Mouse (Mus musculus) midbrain, embryonic 16.5 days (tissue): ENCODE results near the gene Zic4. TPM values are rescaled to one million over a fixed set of nuclear protein-coding genes. Genes with fewer than 3 reads are reported as not detected.
A peak's percentile ranks its signal among the peaks of the same experiment; 100 is the strongest.

Source experiments
- ATAC-seq: fragments of 200-750 bp; cut with Nextera tagmentation; 2 replicates; pipeline ENCODE4 v1.8.0; 2017; ENCODE audit warnings: moderate TSS enrichment
- H3K27ac ChIP-seq: fragments of 300-500 bp; sonication (generic); 2 replicates; pipeline ENCODE4 v1.5.1; 2014; ENCODE audit warnings: mild to moderate bottlenecking, low read length, mixed read lengths
- H3K27me3 ChIP-seq: fragments of 300-500 bp; sonication (generic); 2 replicates; pipeline ENCODE4 v1.6.1; 2014; ENCODE audit warnings: low read depth, low read length, mixed read lengths; ENCODE audit not compliant: control insufficient read depth, insufficient read depth
- H3K36me3 ChIP-seq: fragments of 300-500 bp; sonication (generic); 2 replicates; pipeline ENCODE4 v1.6.1; 2014; ENCODE audit warnings: mild to moderate bottlenecking, low read length, moderate library complexity, mixed read lengths; ENCODE audit not compliant: control insufficient read depth, insufficient read depth
- H3K4me1 ChIP-seq: fragments of 300-500 bp; sonication (generic); 2 replicates; pipeline ENCODE4 v1.6.1; 2014; ENCODE audit warnings: mild to moderate bottlenecking, low read length, mixed read lengths; ENCODE audit not compliant: control insufficient read depth, insufficient read depth
- H3K4me2 ChIP-seq: fragments of 300-500 bp; sonication (generic); 2 replicates; pipeline ENCODE4 v1.6.1; 2014; ENCODE audit warnings: mild to moderate bottlenecking, low read length, mixed read lengths
- H3K4me3 ChIP-seq: fragments of 300-500 bp; sonication (generic); 2 replicates; pipeline ENCODE4 v1.5.1; 2014; ENCODE audit warnings: low read depth, mild to moderate bottlenecking, low read length, moderate library complexity, mixed read lengths
- H3K9ac ChIP-seq: fragments of 300-500 bp; sonication (generic); 2 replicates; pipeline ENCODE4 v1.6.1; 2014; ENCODE audit warnings: low read depth, low read length, mixed read lengths
- H3K9me3 ChIP-seq: fragments of 300-500 bp; sonication (generic); replicated peaks from 2 replicates; pipeline ENCODE4 v1.6.1; 2014; ENCODE audit warnings: mild to moderate bottlenecking, low read length, mixed read lengths; ENCODE audit not compliant: control insufficient read depth, poor library complexity, severe bottlenecking
- WGBS: fragments of 180-500 bp; shearing (Covaris S2); extraction: QIAGEN DNeasy Blood & Tissue Kit; methylation state at CpG from one replicate; pipeline ENCODE4 v1.1.7; 2014; 5-methylcytosine and 5-hydroxymethylcytosine counted together
- polyA plus RNA-seq: library from polyadenylated mRNA; unstranded; fragments of >200 nt; fragmentation: Nextera tagmentation; extraction: Ambion mirVana; gene quantifications from 2 replicates; pipeline ENCODE4 v1.2.1, GENCODE M21; 2015

Zic4 gene
- polyA plus RNA-seq, 1 experiment from 2014 or later, result 55.8 TPM

DNA sequence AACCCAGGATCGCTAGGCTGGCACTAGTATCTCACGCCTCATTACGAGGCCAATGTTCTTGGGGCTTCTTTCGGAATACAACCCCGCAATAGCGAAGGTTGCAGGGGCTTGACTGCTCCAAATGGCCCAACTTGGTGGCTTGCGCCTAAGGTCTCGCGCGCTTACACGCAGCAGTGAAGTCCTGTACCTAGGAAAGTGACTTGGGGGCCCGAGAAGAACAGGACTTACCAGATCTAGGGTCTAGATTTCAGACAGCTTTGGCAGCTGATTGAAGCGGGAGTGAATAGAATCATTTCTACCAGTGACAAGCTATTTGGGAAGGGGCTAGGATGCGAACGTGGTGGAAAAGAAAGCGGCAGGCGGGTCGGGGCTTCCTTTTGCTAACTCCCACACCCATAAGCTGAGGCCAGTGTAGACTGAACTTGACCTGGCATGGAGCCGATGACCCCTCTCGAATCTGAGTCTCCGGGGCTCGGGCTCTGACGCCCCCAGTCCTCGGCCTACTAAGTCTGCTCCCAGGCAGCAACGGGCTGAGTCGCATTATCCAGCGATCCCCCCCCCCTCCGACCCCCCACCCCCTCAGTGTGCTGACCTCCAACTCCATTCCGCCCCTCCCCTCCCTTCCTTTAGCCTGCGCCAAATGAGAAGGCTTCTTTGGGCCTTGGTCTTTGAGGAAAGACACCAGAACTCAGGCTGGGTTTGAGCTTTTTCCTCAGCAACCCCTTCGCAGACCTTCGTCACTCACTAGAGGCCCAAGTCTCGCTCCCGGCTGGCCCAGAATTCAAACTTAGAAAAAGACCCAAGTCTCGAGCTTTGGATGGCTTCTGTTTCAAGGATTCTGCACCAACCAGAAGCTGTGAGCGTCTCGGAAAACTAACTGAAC, 8.4 kb upstream of the Zic4 start:
- peak overlapping the region; percentile 1; the same call in 1 of the 2 replicates for H3K4me3 ChIP-seq
- no peaks in the 10 kb centered on the region for H3K36me3 ChIP-seq
- H3K4me1 ChIP-seq, result peaks cover 9% of the 10 kb centered on the region
- H3K9ac ChIP-seq, result peak overlapping the region; percentile 12; the same call in 1 of the 2 replicates
- ATAC-seq, result no peak
- no peaks in the 10 kb centered on the region for H3K9me3 ChIP-seq
- peaks cover 23% of the 10 kb centered on the region for H3K27me3 ChIP-seq
- 9% methylated on average over 35 of the region's 37 CpGs for WGBS
- peak overlapping the region; percentile 76 for H3K27ac ChIP-seq
- peak overlapping the region; percentile 54 for H3K4me2 ChIP-seq

DNA sequence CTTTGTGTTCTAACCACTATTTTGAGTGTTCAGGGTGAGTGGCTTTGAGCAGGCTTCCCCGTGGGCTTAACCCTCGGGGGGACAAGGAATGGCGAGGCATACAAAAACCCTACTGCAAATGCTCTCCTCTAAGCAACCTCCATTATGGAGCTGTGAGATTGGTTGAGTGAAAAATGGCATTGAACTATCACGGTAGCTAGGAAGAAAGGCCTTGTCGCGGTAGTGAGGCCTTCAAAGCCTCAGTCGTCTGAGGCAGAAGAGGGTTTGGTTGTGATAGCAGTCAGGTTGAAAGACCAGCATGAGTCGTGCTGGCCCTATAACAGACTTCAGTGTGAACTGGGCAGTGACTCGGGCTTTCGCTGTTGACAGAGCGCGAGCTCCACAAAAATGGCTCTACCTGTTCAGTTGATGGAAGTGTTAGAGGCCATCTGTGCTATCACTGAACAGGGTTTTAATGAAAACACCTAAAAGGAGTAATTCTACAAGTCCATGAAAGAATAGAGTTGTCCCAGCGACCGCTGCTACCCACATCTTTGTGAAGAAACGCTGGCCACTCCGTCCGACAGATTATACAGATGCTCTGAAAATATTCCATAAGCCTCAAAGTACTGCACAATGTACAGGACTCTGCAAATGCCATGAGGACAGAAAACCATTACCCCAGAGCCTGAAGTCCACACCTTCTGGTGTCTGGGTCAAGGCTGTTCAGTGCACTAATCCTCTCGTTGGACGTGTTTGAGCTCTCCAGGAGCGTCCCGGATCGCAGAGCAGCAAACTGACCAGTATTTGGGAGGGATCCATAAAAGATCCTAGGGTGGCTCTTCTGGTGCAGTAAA, 7.6 kb upstream of the Zic4 start:
- no peaks in the 10 kb centered on the region for H3K36me3 ChIP-seq
- H3K9ac ChIP-seq, result peak overlapping the region; percentile 31
- H3K27me3 ChIP-seq, result peaks cover 23% of the 10 kb centered on the region
- H3K4me1 ChIP-seq, result peaks cover 9% of the 10 kb centered on the region
- H3K9me3 ChIP-seq, result no peaks in the 10 kb centered on the region
- WGBS, result 11% methylated on average over 22 of the region's 22 CpGs
- ATAC-seq, result peak; percentile 26; the same call in 1 of the 2 replicates
- H3K27ac ChIP-seq, result peak overlapping the region; percentile 76
- peak overlapping the region; percentile 54 for H3K4me2 ChIP-seq
- H3K4me3 ChIP-seq, result peak overlapping the region; percentile 1; the same call in 1 of the 2 replicates

DNA sequence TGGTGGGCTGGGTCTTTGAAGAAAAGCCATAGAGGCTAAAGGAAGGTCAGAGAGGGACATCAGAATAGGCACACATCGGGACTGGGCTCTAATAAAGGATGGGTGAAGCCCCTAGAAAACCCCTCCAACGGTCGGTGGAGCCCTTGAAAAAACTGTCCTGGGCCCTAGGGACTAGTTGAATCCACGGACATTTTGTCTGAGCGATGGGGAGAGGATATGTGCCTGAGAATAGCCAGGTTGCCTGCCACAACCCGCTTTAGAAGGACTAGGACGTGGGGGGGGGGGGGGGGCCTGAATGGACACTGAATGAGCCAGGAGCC, 7.0 kb upstream of the Zic4 start:
- no peaks in the 10 kb centered on the region for H3K9me3 ChIP-seq
- ATAC-seq, result peak; percentile 3; the same call in 1 of the 2 replicates
- no peaks in the 10 kb centered on the region for H3K36me3 ChIP-seq
- H3K27ac ChIP-seq, result peak overlapping the region; percentile 76
- peak overlapping the region; percentile 28 for H3K4me3 ChIP-seq
- H3K9ac ChIP-seq, result peak overlapping the region; percentile 31; the same call in 1 of the 2 replicates
- 0% methylated on average over 7 of the region's 7 CpGs for WGBS
- peaks cover 9% of the 10 kb centered on the region for H3K4me1 ChIP-seq
- H3K4me2 ChIP-seq, result peak overlapping the region; percentile 54
- peaks cover 23% of the 10 kb centered on the region for H3K27me3 ChIP-seq

DNA sequence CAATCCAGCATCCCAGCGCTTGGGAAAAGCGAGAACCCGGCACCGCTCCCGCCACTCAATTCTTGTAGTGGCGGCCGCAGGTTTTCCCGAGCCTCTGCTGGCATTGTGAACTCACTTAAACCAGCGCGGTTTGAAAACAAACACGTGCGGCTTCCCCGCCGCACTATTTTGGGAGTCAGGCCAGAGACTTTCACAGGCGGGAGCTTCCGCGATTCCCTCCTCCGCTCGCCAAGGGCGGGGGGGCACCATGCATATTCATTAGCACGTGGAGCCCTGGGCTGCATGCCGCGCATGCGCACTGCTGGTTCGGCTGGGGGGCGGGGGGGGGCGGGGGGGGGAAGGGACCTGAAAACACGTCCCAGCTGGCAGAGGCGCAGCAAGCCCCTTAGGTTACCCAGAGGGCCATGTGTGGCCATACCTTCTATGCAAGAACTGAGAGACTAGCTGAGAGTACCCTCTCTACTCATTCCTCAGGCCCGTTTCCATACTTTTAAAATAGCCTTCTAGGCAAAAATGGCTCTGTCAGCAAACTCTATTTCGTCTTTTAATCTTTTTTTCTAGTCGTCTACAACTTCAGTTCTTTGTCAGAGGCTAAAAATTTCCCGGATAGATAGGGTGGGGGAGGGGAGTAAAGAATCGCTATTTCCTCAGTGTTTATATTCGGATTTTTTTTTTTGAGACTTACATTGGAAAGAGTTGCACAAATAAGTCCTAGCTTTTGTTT, 6.4 kb upstream of the Zic4 start:
- H3K4me3 ChIP-seq, result peak overlapping the region; percentile 28
- H3K9ac ChIP-seq, result peak overlapping the region; percentile 31; the same call in 1 of the 2 replicates
- peak; percentile 77 for ATAC-seq
- H3K9me3 ChIP-seq, result no peaks in the 10 kb centered on the region
- H3K4me1 ChIP-seq, result peaks cover 9% of the 10 kb centered on the region
- H3K4me2 ChIP-seq, result peak overlapping the region; percentile 54
- peak overlapping the region; percentile 76 for H3K27ac ChIP-seq
- 1% methylated on average over 31 of the region's 35 CpGs for WGBS
- H3K36me3 ChIP-seq, result no peaks in the 10 kb centered on the region
- peaks cover 22% of the 10 kb centered on the region for H3K27me3 ChIP-seq

DNA sequence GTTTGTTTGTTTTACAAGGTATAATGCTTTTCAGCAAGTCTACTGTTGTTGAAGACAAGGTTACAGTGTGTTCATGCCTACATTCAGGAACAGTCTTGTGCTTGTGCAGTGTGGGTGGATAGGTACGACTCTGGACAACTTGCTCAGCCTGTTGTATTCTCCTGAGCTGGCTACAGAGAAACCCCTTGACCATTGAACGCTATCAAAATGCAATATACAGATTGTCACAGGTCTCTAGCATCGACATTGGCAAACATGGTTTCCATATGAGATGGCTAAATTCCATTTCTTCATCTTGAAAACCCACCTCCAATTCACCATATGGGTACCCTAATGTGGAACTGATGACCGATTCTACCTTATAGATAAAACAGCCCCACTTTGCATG, 5.9 kb upstream of the Zic4 start:
- Histone ChIP-seq H3K27ac (peak overlapping the region; percentile 14), H3K4me2 (peak overlapping the region; percentile 14; the same call in 1 of the 2 replicates), H3K4me1 (peaks cover 9% of the 10 kb centered on the region), H3K36me3 (no peaks in the 10 kb centered on the region), H3K9me3 (no peaks in the 10 kb centered on the region), H3K27me3 (peaks cover 17% of the 10 kb centered on the region), H3K4me3 (no peak overlapping the region; the same call in 1 of the 2 replicates), H3K9ac (no peak overlapping the region)
- WGBS, result 13% methylated on average over 4 of the region's 4 CpGs
- no peak for ATAC-seq

DNA sequence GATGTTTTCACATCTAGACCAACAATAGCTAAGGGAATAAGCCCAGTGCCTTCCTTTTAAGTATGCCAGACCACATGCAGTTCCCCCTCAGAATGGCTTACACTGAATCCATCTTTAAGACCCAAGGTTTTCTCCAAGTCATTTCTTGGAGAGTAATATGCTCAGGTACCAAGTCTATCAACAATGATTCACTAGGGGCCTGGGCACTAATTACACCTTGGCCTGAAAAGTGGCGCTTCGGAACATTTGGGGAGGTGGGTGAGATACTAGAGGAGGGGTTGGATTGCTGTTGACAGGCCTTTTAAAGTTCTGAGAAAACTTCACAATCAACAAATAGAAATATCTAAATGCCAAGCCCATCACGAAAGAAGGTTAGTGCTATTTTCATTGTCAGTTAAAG, 4.9 kb upstream of the Zic4 start:
- H3K9me3 ChIP-seq, result no peaks in the 10 kb centered on the region
- 26% methylated on average over 3 of the region's 3 CpGs for WGBS
- H3K4me3 ChIP-seq, result no peak overlapping the region
- H3K4me1 ChIP-seq, result peaks cover 6% of the 10 kb centered on the region
- ATAC-seq, result no peak
- no peak overlapping the region for H3K9ac ChIP-seq
- H3K36me3 ChIP-seq, result no peaks in the 10 kb centered on the region
- H3K27me3 ChIP-seq, result peaks cover 16% of the 10 kb centered on the region
- peak overlapping the region; percentile 38 for H3K4me2 ChIP-seq
- no peak overlapping the region for H3K27ac ChIP-seq

DNA sequence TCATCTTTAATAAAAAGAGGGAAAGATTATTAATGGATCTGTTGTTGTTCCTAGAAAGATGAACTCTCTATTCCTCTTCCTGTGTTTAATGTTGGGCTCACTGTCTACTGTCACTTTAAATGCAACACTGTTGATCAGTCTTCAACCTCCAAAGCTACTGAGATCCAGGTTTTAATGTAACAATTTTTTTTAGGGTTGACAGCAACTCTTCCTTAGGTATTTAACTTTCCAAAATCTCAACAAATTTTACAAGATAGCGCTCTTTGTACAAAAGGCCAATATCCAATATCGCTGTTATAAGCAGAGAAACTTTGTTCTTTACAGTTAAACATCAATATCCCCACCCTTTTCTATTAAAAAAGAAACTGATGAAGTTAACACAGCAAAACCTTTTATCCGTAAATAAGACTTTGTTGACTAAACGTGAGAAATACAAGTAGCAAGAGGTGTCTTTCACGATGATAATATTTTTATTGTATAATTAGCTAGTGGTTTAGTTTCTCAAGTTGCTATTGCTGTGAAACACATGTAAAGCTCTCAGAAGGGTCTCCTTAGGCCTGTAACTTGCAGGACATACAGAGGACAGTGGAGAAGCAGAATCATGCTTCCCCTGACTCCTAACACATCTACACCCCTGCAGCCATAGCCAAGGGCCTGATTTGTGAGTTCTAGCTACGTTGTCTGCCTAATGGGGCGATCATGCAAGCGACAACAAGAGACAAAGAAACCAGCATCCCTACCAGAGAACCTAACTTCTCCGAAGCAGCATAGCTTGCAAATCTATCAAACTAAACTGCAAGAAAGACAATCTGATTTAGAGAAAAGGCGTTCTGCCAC, 3.1 kb upstream of the Zic4 start:
- peaks cover 6% of the 10 kb centered on the region for H3K4me1 ChIP-seq
- H3K36me3 ChIP-seq, result no peaks in the 10 kb centered on the region
- peak overlapping the region; percentile 61; the same call in 1 of the 2 replicates for H3K27ac ChIP-seq
- 0 out of 2 replicates have a peak, but pooled peaks cover 3% of the 10 kb centered on the region for H3K9me3 ChIP-seq
- 21% methylated on average over 10 of the region's 10 CpGs for WGBS
- peak overlapping the region; percentile 33 for H3K4me3 ChIP-seq
- peak overlapping the region; percentile 52 for H3K4me2 ChIP-seq
- H3K27me3 ChIP-seq, result peaks cover 16% of the 10 kb centered on the region
- ATAC-seq, result no peak
- peak overlapping the region; percentile 49; the same call in 1 of the 2 replicates for H3K9ac ChIP-seq
